Mouse (Mus musculus) heart, postnatal 0 days (tissue): Measurements from ENCODE around the gene Prr15. TPM values are rescaled to one million over a fixed set of nuclear protein-coding genes. Genes with fewer than 3 reads are reported as not detected.

Experiments
- ATAC-seq: fragments of 200-750 bp; cut with Nextera tagmentation; 2 replicates; pipeline ENCODE4 v1.8.0; 2017; ENCODE audit warnings: low read depth, moderate number of reproducible peaks, moderate library complexity; ENCODE audit not compliant: insufficient read depth
- DNase-seq: peaks from one replicate; pipeline ENCODE4 v3.0.0-alpha.2; 2016; ENCODE audit warnings: low spot score
- H3K27ac ChIP-seq: fragments of 300-500 bp; sonication (generic); 2 replicates; pipeline ENCODE4 v1.5.1; 2014; ENCODE audit warnings: low read depth, mild to moderate bottlenecking
- H3K27me3 ChIP-seq: fragments of 300-500 bp; sonication (generic); 2 replicates; pipeline ENCODE4 v1.6.1; 2014; ENCODE audit warnings: low read length, mixed read lengths; ENCODE audit not compliant: control insufficient read depth, insufficient read depth
- H3K36me3 ChIP-seq: fragments of 300-500 bp; sonication (generic); replicated peaks from 2 replicates; pipeline ENCODE4 v1.6.1; 2014; ENCODE audit warnings: low read length, mixed read lengths; ENCODE audit not compliant: control insufficient read depth, insufficient read depth
- H3K4me1 ChIP-seq: fragments of 300-500 bp; sonication (generic); 2 replicates; pipeline ENCODE4 v1.6.1; 2014; ENCODE audit warnings: antibody characterized with exemption; ENCODE audit not compliant: control insufficient read depth, insufficient read depth
- H3K4me2 ChIP-seq: fragments of 300-500 bp; sonication (generic); 2 replicates; pipeline ENCODE4 v1.6.1; 2014; ENCODE audit warnings: low read depth, mild to moderate bottlenecking, low read length, moderate library complexity
- H3K4me3 ChIP-seq: fragments of 300-500 bp; sonication (generic); 2 replicates; pipeline ENCODE4 v1.5.1; 2014; ENCODE audit warnings: low read depth, low read length
- H3K9ac ChIP-seq: fragments of 300-500 bp; sonication (generic); replicated peaks from 2 replicates; pipeline ENCODE4 v1.6.1; 2014; ENCODE audit warnings: low read depth, low read length, mixed read lengths
- H3K9me3 ChIP-seq: fragments of 300-500 bp; sonication (generic); replicated peaks from 2 replicates; pipeline ENCODE4 v1.6.1; 2016; ENCODE audit warnings: low read length; ENCODE audit not compliant: control insufficient read depth
- CTCF ChIP-seq: IDR thresholded peaks from 2 replicates; pipeline ENCODE4 v1.5.1; 2016; ENCODE audit warnings: antibody characterized with exemption, control low read depth, low read depth
- EP300 ChIP-seq: IDR thresholded peaks from 2 replicates; pipeline ENCODE4 v1.6.1; 2016; ENCODE audit warnings: antibody characterized with exemption, low read depth
- WGBS: fragments of 180-500 bp; shearing (Covaris S2); extraction: QIAGEN DNeasy Blood & Tissue Kit; methylation state at CpG from one replicate; pipeline ENCODE4 v1.1.7; 2014; 5-methylcytosine and 5-hydroxymethylcytosine counted together
- polyA plus RNA-seq: library from polyadenylated mRNA; unstranded; fragments of >200 nt; fragmentation: Nextera tagmentation; extraction: Ambion mirVana; gene quantifications from 2 replicates; pipeline ENCODE4 v1.2.1, GENCODE M21; 2015
- total RNA-seq: library from RNA; depleted of rRNA; stranded (reverse); fragments of >200 nt; gene quantifications from 2 replicates; pipeline ENCODE4 v1.2.3, GENCODE M21; 2014; ENCODE audit warnings: low replicate concordance

Gene Prr15
- total and polyA plus RNA-seq, 2 experiments from 2014 or later, result 14.3 to 16.7 TPM

GRCm38 (mm10) chr6:54280248-54280647, 45.4 kb upstream of the Prr15 start:
- TF ChIP-seq CTCF (no peak), EP300 (no peak)
- 78% methylated on average over 6 of the region's 6 CpGs for WGBS
- Histone ChIP-seq H3K4me3 (no peak overlapping the region), H3K9ac (no peak overlapping the region), H3K27ac (no peak overlapping the region), H3K36me3 (no peaks in the 10 kb centered on the region), H3K27me3 (no peaks in the 10 kb centered on the region), H3K4me2 (no peak overlapping the region), H3K9me3 (no peaks in the 10 kb centered on the region), H3K4me1 (peaks cover 5% of the 10 kb centered on the region; the same call in 1 of the 2 replicates)
- DNase-seq (no peak), ATAC-seq (no peak)

GRCm38 (mm10) chr6:54283299-54283698, 42.3 kb upstream of the Prr15 start:
- no peaks in the 10 kb centered on the region for H3K4me1 ChIP-seq
- H3K36me3 ChIP-seq, result no peaks in the 10 kb centered on the region
- 53% methylated on average over 1 of the region's 1 CpGs for WGBS
- no peak overlapping the region for H3K9ac ChIP-seq
- DNase-seq (no peak), ATAC-seq (no peak)
- no peak overlapping the region for H3K4me3 ChIP-seq
- no peak for TF ChIP-seq CTCF
- TF ChIP-seq EP300, result no peak
- H3K27me3 ChIP-seq, result no peaks in the 10 kb centered on the region
- no peaks in the 10 kb centered on the region for H3K9me3 ChIP-seq
- no peak overlapping the region for H3K4me2 ChIP-seq
- no peak overlapping the region for H3K27ac ChIP-seq

GRCm38 (mm10) chr6:54284167-54284711, 41.4 kb upstream of the Prr15 start:
- Histone ChIP-seq H3K9me3 (no peaks in the 10 kb centered on the region), H3K27ac (no peak overlapping the region), H3K27me3 (no peaks in the 10 kb centered on the region), H3K4me3 (no peak overlapping the region), H3K36me3 (no peaks in the 10 kb centered on the region), H3K4me1 (no peaks in the 10 kb centered on the region), H3K4me2 (no peak overlapping the region), H3K9ac (no peak overlapping the region)
- TF ChIP-seq EP300 (no peak), CTCF (no peak)
- DNase-seq, result no peak
- 62% methylated on average over 12 of the region's 12 CpGs for WGBS
- ATAC-seq, result no peak

GRCm38 (mm10) chr6:54286813-54287212, 38.8 kb upstream of the Prr15 start:
- 81% methylated on average over 5 of the region's 5 CpGs for WGBS
- H3K9me3 ChIP-seq, result no peaks in the 10 kb centered on the region
- TF ChIP-seq CTCF (no peak), EP300 (no peak)
- H3K4me1 ChIP-seq, result no peaks in the 10 kb centered on the region
- H3K27me3 ChIP-seq, result no peaks in the 10 kb centered on the region
- H3K36me3 ChIP-seq, result no peaks in the 10 kb centered on the region
- no peak for DNase-seq
- H3K9ac ChIP-seq, result no peak overlapping the region
- no peak overlapping the region for H3K27ac ChIP-seq
- no peak overlapping the region for H3K4me3 ChIP-seq
- no peak for ATAC-seq
- no peak overlapping the region for H3K4me2 ChIP-seq

- ATAC-seq, result no peak
- H3K4me1 ChIP-seq, result no peaks in the 10 kb centered on the region
- DNase-seq, result no peak
- no peaks in the 10 kb centered on the region for H3K27me3 ChIP-seq
- H3K27ac ChIP-seq, result no peak overlapping the region
- H3K4me2 ChIP-seq, result no peak overlapping the region
- 58% methylated on average over 10 of the region's 10 CpGs for WGBS
- no peaks in the 10 kb centered on the region for H3K36me3 ChIP-seq
- no peaks in the 10 kb centered on the region for H3K9me3 ChIP-seq
- no peak overlapping the region for H3K9ac ChIP-seq
- H3K4me3 ChIP-seq, result no peak overlapping the region
- TF ChIP-seq EP300 (no peak), CTCF (no peak)
These were observed 35.7 kb upstream of the Prr15 start for GRCm38 (mm10) chr6:54289774-54290500.
